Mouse (Mus musculus) inflammation-experienced regulatory T-cells, adult 16 weeks (primary cell): ENCODE data around the gene Gm20824. TPM values are rescaled to one million over a fixed set of nuclear protein-coding genes. Genes with fewer than 3 reads are reported as not detected.

Source experiments
- polyA plus RNA-seq: library from polyadenylated mRNA; unstranded; fragments of 100-300 nt; shearing (Covaris generic); gene quantifications from one replicate; pipeline ENCODE4 v1.2.1, GENCODE M21; 2017

Gm20824 gene
- polyA plus RNA-seq, result not detected

GRCm38 (mm10) chrY:8257607-8258006 is at the start of gene Gm20824:
TSS of gene Gm20824 (plus strand) at chrY:8257907.

Other genes starting within 250 kb of the Gm20824 start
- gene Gm20825, start 186.4 kb upstream of the Gm20824 start, polyA plus RNA-seq, result not detected